Mouse (Mus musculus): ENCODE measurements around the gene Smad1.

Smad1 gene

GRCm38 (mm10) chr8:79289592-79289991 lies 109.7 kb downstream of the Smad1 start:
- POLR2A ChIA-PET, result no interaction called here
- CTCF ChIA-PET, result no interaction called here

- POLR2A ChIA-PET, result no interaction called here
- CTCF ChIA-PET, result no interaction called here
Observed at GRCm38 (mm10) chr8:79288681-79289080, 110.6 kb downstream of the Smad1 start.
